Mouse (Mus musculus) spleen, embryonic (tissue): Measurements from ENCODE around the gene S1pr1.

Experiments used
- CTCF ChIA-PET: fragments of 350-600 bp; sonication (Branson Sonifier 250); formaldehyde crosslinking; loops from one replicate; lab custom pipeline; 2022; lab: Charles Lee

Gene S1pr1

DNA sequence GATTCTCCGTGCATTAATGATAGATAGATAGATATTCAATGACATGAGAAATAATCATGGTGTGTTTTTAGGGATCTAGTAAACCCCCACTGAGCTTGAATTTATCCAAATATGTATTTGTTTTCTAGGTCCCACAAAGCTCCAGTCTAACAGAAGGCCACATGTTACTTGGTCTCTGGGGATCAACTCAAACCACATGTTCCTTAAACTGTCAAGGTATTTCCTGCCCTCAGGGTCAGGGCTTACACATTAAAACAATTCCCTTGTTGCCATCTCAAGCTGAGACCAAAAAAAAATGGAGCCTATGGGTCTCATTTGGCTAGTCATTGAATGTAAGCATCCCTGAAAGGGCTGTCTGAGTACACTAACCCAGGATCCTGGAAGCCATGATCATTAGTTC lies 33.7 kb downstream of the S1pr1 start:
- CTCF ChIA-PET = interaction anchor here (0.6 to 0.8 kb wide), 2 partner anchors 23 to 153 kb away, joined by 3 to 8 read pairs; no protein-coding TSS in a partner anchor

DNA sequence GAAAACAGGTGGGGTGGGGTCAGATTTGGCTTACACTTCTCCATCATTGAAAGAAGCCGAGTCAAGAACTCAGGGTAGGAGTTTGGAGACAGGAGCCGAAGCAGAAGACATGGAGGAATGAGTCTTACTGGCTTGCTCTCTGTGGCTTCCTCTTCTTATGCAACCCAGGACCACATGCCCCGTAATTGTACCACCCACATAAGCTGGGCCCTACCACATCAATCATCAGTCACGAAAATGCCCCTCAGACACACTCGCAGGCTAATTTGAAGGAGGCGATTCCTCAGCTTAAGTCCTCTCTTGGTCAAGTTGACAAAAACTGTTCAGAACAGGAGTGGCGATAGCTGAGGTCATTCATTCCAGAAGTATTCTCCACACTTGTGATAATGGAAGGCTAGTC lies 35.9 kb downstream of the S1pr1 start:
- CTCF ChIA-PET = no interaction called here

DNA sequence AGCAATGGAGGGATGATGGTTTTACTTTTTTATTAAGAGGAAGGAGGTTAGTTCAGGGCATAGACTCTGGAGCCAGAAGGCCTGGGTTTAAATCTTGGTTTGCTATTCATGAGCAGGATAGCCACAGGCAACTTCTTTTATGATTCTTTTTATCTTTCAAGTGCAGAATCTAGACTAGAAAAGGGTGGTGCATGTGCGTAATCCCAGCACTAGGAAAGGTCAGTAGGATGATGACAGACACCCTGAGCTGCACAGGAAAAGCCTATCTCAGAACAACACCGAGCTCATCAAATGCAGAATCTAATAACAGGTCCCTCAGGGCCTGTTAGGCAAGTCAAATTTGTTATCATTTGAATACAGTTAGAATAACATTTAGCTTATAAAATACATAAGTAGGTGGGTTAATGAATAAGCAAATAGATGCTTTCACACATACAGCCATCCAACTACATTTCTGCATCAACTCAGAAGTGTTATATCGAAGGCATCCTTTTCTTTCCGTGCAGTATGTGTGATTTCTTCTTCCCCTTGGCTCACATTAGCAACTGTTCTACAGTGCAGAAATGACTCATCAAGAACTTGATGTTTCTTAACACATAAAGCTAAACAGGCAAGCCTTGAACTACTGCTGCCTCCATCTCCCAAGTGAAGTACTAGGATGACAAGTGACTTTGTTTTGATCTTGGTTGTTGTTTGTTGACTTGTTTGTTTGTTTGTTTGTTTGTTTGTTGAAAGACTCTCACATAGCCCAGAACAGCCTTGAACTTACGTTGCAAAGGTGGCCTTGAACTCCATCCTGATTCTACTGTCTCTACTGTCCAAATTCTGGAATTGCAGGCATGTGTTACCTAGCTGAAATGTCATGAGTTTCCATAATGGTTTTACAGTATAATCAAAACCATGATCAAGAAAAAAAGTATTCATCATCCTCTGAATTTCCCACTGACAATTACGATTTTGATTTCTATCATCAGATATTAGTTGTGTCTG lies 39.0 kb downstream of the S1pr1 start:
- CTCF ChIA-PET = interaction anchor here (0.6 kb wide), 1 partner anchor 9 kb away, joined by 15 read pairs; no protein-coding TSS in a partner anchor

DNA sequence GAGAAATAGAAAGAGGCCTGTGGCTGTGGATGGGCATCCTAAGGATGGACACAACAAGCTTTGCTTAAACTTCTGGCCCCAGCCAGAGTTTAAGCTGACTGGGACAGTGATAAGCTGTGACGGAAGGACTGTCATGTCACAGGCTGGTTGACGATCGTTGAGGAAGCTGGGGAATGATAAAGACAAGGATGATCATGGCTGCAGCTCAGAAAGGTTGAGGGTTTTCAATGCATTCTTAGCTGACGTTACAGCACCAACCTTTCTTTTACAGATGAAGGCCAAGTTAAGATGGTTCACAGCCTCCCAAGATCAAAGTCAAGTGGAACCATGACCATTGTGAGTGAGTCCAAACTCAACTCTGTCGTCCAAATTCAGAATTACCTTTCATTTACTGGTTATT lies 40.2 kb downstream of the S1pr1 start:
- CTCF ChIA-PET = interaction anchor here (0.7 to 2.2 kb wide), 3 partner anchors 32 to 43 kb away, joined by 3 to 6 read pairs (median 5); no protein-coding TSS in a partner anchor

DNA sequence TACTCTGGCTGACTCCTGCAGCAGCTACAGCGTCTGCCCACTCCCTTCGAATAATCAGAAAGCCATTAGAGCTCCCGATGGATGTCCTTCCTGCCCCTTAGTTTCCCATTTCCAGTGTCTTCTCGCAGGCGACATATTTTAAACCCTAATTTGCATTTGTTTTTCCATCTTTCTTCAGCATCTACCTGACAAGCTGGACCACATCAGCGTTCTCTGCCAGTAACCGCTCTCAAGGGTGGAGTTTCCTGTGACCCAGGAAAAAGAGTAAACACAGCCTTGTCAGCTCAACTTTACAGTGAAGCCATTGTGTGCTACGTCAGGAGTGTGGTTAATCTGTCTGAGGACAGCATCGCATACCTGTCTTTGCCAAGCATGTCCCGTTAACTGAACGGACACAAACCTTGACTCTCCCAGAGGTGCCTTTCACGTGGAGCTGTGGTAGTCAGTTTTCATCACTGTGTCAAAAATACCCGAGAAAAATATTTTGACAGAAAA lies 41.2 kb downstream of the S1pr1 start:
- CTCF ChIA-PET = interaction anchor here (1.4 to 2.2 kb wide), 2 partner anchors 12 to 37 kb away, joined by 3 to 5 read pairs; no protein-coding TSS in a partner anchor

DNA sequence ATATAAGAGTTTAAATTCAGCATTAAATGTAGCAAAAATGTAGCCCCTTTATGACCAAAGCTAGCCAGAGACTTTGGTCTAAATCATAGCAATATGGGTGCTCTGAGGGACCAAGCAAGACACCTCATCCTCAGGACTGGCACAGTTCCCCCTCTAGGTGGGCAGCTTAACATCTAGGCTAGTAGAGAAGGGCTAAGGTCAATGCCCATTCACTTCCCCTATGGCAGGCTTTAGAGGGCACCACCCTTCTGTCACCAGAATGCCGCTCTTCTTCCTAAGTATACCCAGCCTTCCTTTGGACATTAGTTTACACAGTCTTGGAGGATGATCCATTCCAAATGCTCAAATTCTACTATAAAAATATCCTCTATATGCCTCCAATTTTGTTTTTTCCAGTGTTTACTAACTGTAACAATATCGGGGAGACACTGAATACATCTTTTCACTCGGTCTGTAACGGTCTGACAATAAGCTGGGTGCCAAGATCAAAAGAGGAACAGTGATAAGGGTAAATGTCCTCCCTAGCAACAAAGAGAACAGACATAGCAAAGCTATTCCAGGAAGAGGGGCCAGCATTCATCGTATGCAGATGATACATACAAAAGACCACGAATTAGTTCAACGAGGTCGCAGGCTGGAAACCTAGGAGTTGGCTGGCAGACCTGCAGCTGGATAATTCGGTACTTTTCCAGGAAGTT lies 41.8 kb downstream of the S1pr1 start:
- CTCF ChIA-PET = interaction anchor here (0.5 to 2.2 kb wide), 3 partner anchors 12 to 296 kb away, joined by 3 to 5 read pairs (median 3); no protein-coding TSS in a partner anchor

DNA sequence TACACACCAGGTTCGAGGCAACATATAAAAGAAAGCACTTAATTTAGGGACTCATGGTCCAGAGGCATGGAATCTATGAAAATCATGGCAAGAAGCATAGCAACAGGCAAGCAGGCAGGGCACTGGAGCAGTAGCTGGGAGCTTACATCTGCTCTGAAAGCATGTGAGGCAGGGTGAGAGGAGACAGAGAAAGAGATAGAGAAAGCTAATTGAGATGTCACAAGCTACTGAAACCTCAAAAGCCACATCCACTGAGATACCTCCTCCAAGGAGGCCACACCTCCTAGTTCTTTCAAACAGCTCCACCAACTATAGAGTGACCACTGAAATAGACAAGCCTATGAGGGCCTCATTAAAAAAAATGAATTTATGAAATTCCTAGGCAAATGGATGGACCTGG lies 45.6 kb downstream of the S1pr1 start:
- CTCF ChIA-PET = interaction anchor here (1.0 kb wide), 1 partner anchor 136 kb away, joined by 3 read pairs; no protein-coding TSS in a partner anchor

DNA sequence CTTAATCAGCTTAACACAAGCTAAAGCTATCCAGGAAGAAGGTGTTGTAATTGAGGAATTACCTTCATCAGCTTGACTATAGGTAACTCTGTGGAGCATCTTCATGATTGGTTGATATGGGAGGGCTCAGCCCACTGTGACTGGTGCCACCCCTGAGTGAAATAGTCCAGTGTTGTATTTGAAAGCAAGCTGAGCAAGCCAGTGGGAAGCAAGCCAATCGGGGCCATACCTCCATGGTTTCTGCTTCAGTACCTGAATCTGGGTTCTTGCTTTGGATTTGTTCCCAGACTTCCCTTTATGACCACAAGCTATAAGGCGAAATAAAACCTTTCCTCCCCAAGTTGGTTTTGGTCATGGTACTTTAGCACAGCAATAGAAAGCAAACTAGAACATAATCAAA lies 47.7 kb downstream of the S1pr1 start:
- CTCF ChIA-PET = interaction anchor here (1.3 kb wide), 1 partner anchor 263 kb away, joined by 3 read pairs; no protein-coding TSS in a partner anchor

DNA sequence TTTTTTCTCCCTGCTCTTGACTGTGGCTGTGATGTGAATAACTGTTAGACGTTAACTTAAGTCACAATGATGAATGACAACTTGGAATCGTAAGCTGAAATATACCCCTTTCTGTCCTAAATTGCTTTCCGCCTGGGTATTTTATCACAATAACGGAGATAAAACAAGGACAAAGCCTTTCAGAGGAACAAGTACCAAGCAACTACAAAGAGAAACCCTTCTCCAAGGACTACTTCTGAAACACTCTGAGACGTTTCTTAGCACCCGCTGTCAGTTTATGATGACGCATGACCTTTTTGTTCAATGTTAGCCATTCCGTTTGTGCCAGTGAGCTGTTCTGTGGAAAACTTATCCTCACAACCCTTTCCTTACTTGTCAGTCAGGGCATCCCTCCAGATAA lies 48.3 kb downstream of the S1pr1 start:
- CTCF ChIA-PET = interaction anchor here (0.6 to 1.3 kb wide), 5 partner anchors 10 to 320 kb away, joined by 3 to 15 read pairs (median 9); no protein-coding TSS in a partner anchor

DNA sequence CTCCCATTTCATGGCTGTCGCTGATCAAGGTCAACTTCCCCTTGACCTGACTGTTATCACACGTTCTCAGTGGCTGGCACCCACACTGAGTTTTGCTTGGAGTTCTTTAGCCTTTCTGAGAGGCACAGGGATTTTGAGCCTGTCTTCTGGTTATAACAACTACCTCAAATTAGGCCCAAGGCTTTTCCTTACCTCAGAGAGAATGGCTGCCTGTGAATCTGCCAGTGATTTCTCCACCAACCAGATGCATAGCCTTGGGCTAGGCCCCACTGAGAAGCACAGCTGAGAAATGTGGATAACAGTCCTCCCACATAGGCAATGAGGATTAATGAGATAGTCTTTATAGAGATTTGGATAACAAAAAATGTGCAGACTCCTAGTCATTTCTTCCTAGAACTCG lies 50.4 kb downstream of the S1pr1 start:
- CTCF ChIA-PET = no interaction called here

DNA sequence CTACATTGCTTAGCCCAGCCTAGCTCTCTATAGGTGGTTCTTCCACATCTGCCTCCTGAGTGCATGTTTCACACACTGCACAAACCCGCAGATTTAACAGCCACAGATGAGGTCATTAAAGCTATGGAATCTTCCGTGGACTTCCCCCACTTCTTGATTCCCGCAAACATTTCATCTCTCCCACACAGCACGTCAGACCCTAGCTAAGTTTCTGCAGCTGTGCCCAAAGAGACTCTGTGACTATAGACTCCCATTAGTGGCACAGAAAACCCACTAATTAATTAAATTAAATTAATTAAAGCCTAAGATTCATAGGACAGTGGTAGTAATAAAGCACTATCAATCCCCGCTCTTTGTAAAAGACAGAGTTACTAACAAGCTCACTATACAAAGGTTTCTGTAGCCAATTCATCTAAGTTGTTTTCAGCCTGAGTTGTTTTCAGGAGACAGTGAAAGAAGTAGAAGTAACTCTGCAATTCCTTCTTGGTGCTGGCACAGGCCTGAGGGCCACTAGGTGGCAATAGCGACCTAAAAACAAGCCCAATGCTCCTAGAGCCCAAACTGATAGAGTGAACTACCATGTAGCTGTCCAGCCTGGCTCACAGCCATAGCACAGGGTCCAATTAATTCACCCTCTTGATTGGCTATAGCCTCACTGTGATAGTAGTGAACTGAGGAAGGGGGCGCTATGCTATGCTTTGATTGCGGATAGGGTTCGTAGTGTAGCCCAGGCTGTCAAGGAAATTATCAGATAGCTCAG lies 54.0 kb downstream of the S1pr1 start:
- CTCF ChIA-PET = interaction anchor here (0.6 to 1.9 kb wide), 4 partner anchors 13 to 53 kb away, joined by 3 to 6 read pairs (median 5); partner anchors contain the start of gene S1pr1
